8 mouse cellular contexts compared by ENCODE assay signal in the genomic region with DNA sequence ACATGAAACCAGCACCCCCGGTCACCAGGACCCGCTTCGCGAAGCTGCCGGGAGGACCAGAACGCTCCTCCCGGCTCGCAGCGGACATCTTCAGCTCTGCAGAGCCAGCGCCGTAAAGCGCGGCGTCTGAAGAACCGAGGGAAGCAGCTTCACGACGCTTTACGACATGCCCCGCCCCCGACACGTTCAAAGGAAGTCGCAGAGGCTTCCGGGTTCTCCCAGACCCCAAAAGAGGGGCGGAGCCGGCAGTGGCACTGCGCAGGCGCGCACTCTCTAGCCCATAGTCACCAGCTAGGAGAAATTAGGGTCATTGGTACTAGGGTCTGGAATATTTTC. TPM values are rescaled to one million over a fixed set of nuclear protein-coding genes. Genes with fewer than 3 reads are reported as not detected.
A peak's percentile ranks its signal among the peaks of the same experiment; 100 is the strongest.
DNase-seq lines count a peak whose midpoint lies in the region; ATAC-seq and TF ChIP-seq lines count a peak whose summit lies in the region.

A gene (minus strand): TSS at position 114 of the 336 bp plus-strand sequence.

- H3K9ac ChIP-seq in embryonic facial prominence, embryonic 13.5 days, result peak within 1 kb of the TSS; percentile 87
- H3K9ac ChIP-seq in limb, embryonic 12.5 days (replicated peaks), result peak within 1 kb of the TSS; percentile 76
- peak within 1 kb of the TSS; percentile 63 for H3K9ac ChIP-seq in midbrain, embryonic 15.5 days

- H3K4me3 ChIP-seq in embryonic facial prominence, embryonic 13.5 days, result peak within 1 kb of the TSS; percentile 83
- H3K4me3 ChIP-seq in kidney, adult 2 months (ENCODE audit: insufficient read depth, low read depth, low read length), result peak within 1 kb of the TSS; percentile 93
- H3K4me3 ChIP-seq in limb, embryonic 12.5 days (replicated peaks), result peak within 1 kb of the TSS; percentile 69
- peak within 1 kb of the TSS; percentile 76 for H3K4me3 ChIP-seq in midbrain, embryonic 15.5 days
- peak within 1 kb of the TSS; percentile 86 for H3K4me3 ChIP-seq in spleen, adult 2 months (ENCODE audit: extremely low read depth, insufficient read depth, insufficient read length)

- DNase-seq in 3134 (ENCODE audit: extremely low read depth, insufficient read length, low spot score), result peak; percentile 86
- peak; percentile 98 to 99 for DNase-seq in adrenal gland, postnatal 36 days
- peak; percentile 99 for DNase-seq in heart, adult 18-20 months
- peak; percentile 99 for DNase-seq in kidney, adult 2 months
- DNase-seq in spleen, adult 2 months (ENCODE audit: low read depth in 1 of 2, low spot score in 2 of 2), result peak; percentile 97 to 98

- H3K4me2 ChIP-seq in embryonic facial prominence, embryonic 13.5 days, result peak within 1 kb of the TSS; percentile 69
- peak within 1 kb of the TSS; percentile 71 for H3K4me2 ChIP-seq in limb, embryonic 12.5 days
- H3K4me2 ChIP-seq in midbrain, embryonic 15.5 days, result peak within 1 kb of the TSS; percentile 67

- ATAC-seq in embryonic facial prominence, embryonic 13.5 days (ENCODE audit: insufficient number of reproducible peaks, insufficient read depth, low FRiP score, low TSS enrichment, low read depth), result peak; percentile 79
- peak; percentile 66; the same call in 1 of the 2 replicates for ATAC-seq in limb, embryonic 12.5 days (ENCODE audit: insufficient number of reproducible peaks, insufficient read depth, low FRiP score, low TSS enrichment, low read depth)
- peak; percentile 80 for ATAC-seq in midbrain, embryonic 15.5 days (replicated peaks)

- peaks cover 21% of the 10 kb centered on the region for H3K4me1 ChIP-seq in embryonic facial prominence, embryonic 13.5 days
- H3K4me1 ChIP-seq in kidney, adult 2 months (ENCODE audit: control insufficient read depth, insufficient read depth, low read length), result peaks cover 7% of the 10 kb centered on the region; the same call in 1 of the 2 replicates
- H3K4me1 ChIP-seq in limb, embryonic 12.5 days (replicated peaks), result peaks cover 9% of the 10 kb centered on the region
- peaks cover 26% of the 10 kb centered on the region for H3K4me1 ChIP-seq in midbrain, embryonic 15.5 days
- H3K4me1 ChIP-seq in spleen, adult 2 months (ENCODE audit: control insufficient read depth, insufficient read depth, insufficient read length), result peaks cover 6% of the 10 kb centered on the region; the same call in 1 of the 2 replicates

- no peak for TF ChIP-seq CTCF in kidney, adult 2 months (conservative IDR thresholded peaks at IDR 0.05; ENCODE audit: insufficient read depth, insufficient read length, low read depth, low read length)
- TF ChIP-seq CTCF in spleen, adult 2 months (IDR thresholded peaks at IDR 0.05; ENCODE audit: extremely low read depth, insufficient read depth, insufficient read length, insufficient replicate concordance), result no peak

- peaks cover 19% of the 10 kb centered on the region for H3K36me3 ChIP-seq in embryonic facial prominence, embryonic 13.5 days
- H3K36me3 ChIP-seq in kidney, adult 2 months (ENCODE audit: control insufficient read depth, insufficient read depth, low read length), result no peaks in the 10 kb centered on the region
- H3K36me3 ChIP-seq in limb, embryonic 12.5 days, result peaks cover 25% of the 10 kb centered on the region
- H3K36me3 ChIP-seq in midbrain, embryonic 15.5 days (replicated peaks), result no peaks in the 10 kb centered on the region; the same call in 1 of the 2 replicates
- H3K36me3 ChIP-seq in spleen, adult 2 months (ENCODE audit: control insufficient read depth, insufficient read depth, low read length), result peaks cover 4% of the 10 kb centered on the region; the same call in 1 of the 2 replicates

- H3K9me3 ChIP-seq in embryonic facial prominence, embryonic 13.5 days, result no peaks in the 10 kb centered on the region
- no peaks in the 10 kb centered on the region for H3K9me3 ChIP-seq in limb, embryonic 12.5 days
- no peaks in the 10 kb centered on the region for H3K9me3 ChIP-seq in midbrain, embryonic 15.5 days

- TF ChIP-seq POLR2A in kidney, adult 2 months (IDR thresholded peaks at IDR 0.05; ENCODE audit: low read depth, low read length), result peak; percentile 85
- TF ChIP-seq POLR2A in spleen, adult 2 months (IDR thresholded peaks at IDR 0.05; ENCODE audit: low read depth, low read length), result peak; percentile 83

- H3K27ac ChIP-seq in embryonic facial prominence, embryonic 13.5 days, result peak within 1 kb of the TSS; percentile 57; the same call in 1 of the 2 replicates
- no peak within 1 kb of the TSS for H3K27ac ChIP-seq in kidney, adult 2 months (ENCODE audit: insufficient read depth, low read depth, low read length)
- no peak within 1 kb of the TSS for H3K27ac ChIP-seq in limb, embryonic 12.5 days
- peak within 1 kb of the TSS; percentile 73 for H3K27ac ChIP-seq in midbrain, embryonic 15.5 days
- peak within 1 kb of the TSS; percentile 75 for H3K27ac ChIP-seq in spleen, adult 2 months (ENCODE audit: insufficient read depth, low read length)

- peaks cover 10% of the 10 kb centered on the region; the same call in 1 of the 2 replicates for H3K27me3 ChIP-seq in embryonic facial prominence, embryonic 13.5 days
- no peaks in the 10 kb centered on the region for H3K27me3 ChIP-seq in kidney, adult 2 months (replicated peaks; ENCODE audit: control insufficient read depth, insufficient read depth, low read length)
- no peaks in the 10 kb centered on the region for H3K27me3 ChIP-seq in limb, embryonic 12.5 days
- H3K27me3 ChIP-seq in midbrain, embryonic 15.5 days (replicated peaks), result 0 out of 2 replicates have a peak, but pooled peaks cover 3% of the 10 kb centered on the region
- no peaks in the 10 kb centered on the region for H3K27me3 ChIP-seq in spleen, adult 2 months (ENCODE audit: control insufficient read depth, insufficient read depth, low read length)

- WGBS in embryonic facial prominence, embryonic 13.5 days, result under 1% methylated on average over 28 of the region's 28 CpGs
- WGBS in kidney, adult 2 months, result under 1% methylated on average over 28 of the region's 28 CpGs
- under 1% methylated on average over 28 of the region's 28 CpGs for WGBS in limb, embryonic 12.5 days
- under 1% methylated on average over 28 of the region's 28 CpGs for WGBS in midbrain, embryonic 15.5 days
- under 1% methylated on average over 28 of the region's 28 CpGs for WGBS in spleen, adult 2 months

RNA-seq across cellular contexts. Expression of the gene that starts here (rescaled TPM):
- total RNA-seq in adrenal gland, postnatal 36 days (2021), result 10 to 100 TPM; 17.6 to 24.9 TPM
- polyA plus RNA-seq in embryonic facial prominence, embryonic 13.5 days (2015; fragmentation: Nextera tagmentation; extraction: Ambion mirVana), result 35.2 and 39.5 TPM in 2 replicates
- total RNA-seq in heart, adult 18-20 months (2021), result 10 to 100 TPM in 1 of 2 experiments, 1 to 10 TPM in 1; 8.4 to 10.5 TPM
- polyA plus RNA-seq in kidney, adult 2 months (2012; rRNA removed), result 14.1 and 15.9 TPM in 2 replicates
- polyA plus RNA-seq in limb, embryonic 12.5 days (2016; fragmentation: Nextera tagmentation; extraction: Ambion mirVana), result 36.7 and 36.9 TPM in 2 replicates
- polyA plus RNA-seq in midbrain, embryonic 15.5 days (2015; fragmentation: Nextera tagmentation; extraction: Ambion mirVana), result 16.8 TPM in 2 replicates
- 4.0 and 5.3 TPM in 2 replicates for polyA plus RNA-seq in spleen, adult 2 months (2012; rRNA removed)

Comparison
In these comparisons a context has a peak if more than half of its experiments do, and no peak if none do; other contexts are left out.
1. H3K27ac ChIP-seq: peak in embryonic facial prominence, embryonic 13.5 days (single experiment), midbrain, embryonic 15.5 days (single experiment) and spleen, adult 2 months (single experiment); none in kidney, adult 2 months (single experiment) and limb, embryonic 12.5 days (single experiment).
2. Peak in every context shown above with its lines, with median percentiles within 50 percentile points of each other: DNase-seq, ATAC-seq, H3K4me2 ChIP-seq, H3K4me3 ChIP-seq and H3K9ac ChIP-seq.